Mouse (Mus musculus): ENCODE results near the gene 4930402H24Rik. TPM values are rescaled to one million over a fixed set of nuclear protein-coding genes. Genes with fewer than 3 reads are reported as not detected.

4930402H24Rik gene
- 1 to 10 TPM; 2.2 to 5.1 TPM for total RNA-seq (2021)
- long read RNA-seq, experiment 1, partial matches to known transcripts = 0 of 4 reads
- long read RNA-seq, experiment 1, other reads (novel, unspliced or antisense) = 4 of 4 reads
- long read RNA-seq, experiment 2, full-length matches to known transcripts = 1 of 3 reads
- long read RNA-seq, experiment 2, partial matches to known transcripts = 0 of 3 reads
- long read RNA-seq, experiment 2, other reads (novel, unspliced or antisense) = 2 of 3 reads

GRCm38 (mm10) chr2:130905751-130906583 is at the start of gene 4930402H24Rik, which contains the start of gene Atrn:
Gene 4930402H24Rik, minus strand, starts transcription at chr2:130906406.
Gene Atrn, plus strand, starts transcription at chr2:130906495.
- DNase-seq (ENCODE audit: low spot score) = peak; percentile 86

- peak; percentile 86 for DNase-seq (ENCODE audit: low spot score)
Measured at GRCm38 (mm10) chr2:130950548-130950947, 44.3 kb upstream of the 4930402H24Rik start.

- no peak for DNase-seq (ENCODE audit: low spot score)
Measured at GRCm38 (mm10) chr2:130949781-130950180, 43.6 kb upstream of the 4930402H24Rik start.

- DNase-seq (ENCODE audit: low spot score) = peak; percentile 7
Measured at GRCm38 (mm10) chr2:130932865-130933264, 26.7 kb upstream of the 4930402H24Rik start.

DNA sequence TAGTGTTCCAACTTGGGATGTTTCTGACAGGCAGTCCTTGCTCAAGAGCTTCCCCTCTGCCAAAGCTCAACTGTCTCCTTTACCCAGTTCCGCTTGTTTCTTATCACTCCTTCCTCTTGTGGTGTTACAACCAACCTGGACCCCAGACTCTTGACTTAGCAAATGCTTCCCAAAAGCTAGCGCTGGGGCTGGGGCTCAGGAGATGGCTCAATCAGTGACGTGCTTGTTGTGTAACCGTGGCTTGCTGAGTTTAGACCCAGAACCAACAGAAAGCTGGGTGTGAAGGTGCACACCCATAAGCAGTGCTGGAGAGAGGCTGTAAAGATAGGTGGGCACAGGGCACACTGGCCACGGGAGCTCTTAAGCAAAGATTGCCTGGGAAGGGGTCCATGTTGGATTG is 23.8 kb upstream of the 4930402H24Rik start:
- no peak for DNase-seq (ENCODE audit: low spot score)

DNA sequence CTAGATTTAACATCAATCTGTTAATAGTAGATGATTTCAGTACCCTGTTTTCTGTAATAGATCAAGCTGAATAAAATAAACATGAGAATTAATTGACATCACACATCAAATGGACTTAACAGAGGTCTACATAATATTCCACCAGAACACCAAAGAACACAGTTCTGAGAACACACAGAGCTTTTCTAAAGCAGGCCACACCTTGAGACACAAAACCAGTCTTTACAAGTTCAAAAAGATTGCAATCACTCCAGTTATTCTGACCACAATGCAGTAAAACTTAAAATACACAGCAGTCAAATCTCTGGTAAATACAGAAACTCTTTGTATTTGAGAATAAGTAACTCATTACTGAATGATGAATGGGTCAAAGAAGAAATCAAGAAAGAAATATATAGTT is 22.3 kb upstream of the 4930402H24Rik start:
- no peak for DNase-seq (ENCODE audit: low spot score)

DNA sequence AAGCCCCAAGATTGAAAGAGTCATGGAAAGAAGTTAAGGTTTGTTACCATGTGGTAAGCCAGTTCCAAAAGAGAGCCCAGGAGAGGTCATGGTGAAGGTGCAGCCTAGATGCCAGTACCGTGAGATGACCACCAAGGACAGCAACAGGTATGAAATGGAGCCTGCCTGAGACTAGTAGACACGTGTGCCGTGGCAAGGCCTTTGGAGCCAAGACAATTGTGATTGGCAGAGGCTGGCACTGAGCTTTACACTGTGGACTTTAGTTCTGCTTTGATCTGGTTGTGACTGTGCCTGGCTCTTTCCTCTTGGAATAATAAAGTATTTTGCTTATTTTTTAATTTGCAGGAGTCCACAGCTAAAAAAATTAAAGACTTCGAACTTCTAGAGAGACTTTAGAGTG is 21.8 kb upstream of the 4930402H24Rik start:
- DNase-seq (ENCODE audit: low spot score) = no peak

DNA sequence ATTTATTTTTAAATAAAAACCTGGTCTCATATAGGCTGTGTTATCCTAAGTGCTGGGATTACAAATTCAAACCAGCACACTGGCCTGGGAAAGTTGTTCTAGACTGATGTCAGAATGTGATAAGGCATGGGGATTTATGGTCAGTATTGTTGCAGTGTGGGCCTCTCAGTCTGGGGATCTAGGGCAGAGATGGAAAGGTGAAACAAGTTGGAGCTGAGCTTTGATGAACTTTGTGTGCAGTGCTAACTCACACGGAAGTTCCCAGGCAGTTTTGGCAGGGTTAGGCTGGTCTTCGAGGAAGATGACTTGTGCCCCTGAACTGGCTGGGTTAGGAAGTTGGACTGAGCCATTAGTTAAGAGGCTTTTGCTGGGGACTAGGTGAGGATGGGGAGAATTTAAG is 18.7 kb upstream of the 4930402H24Rik start:
- no peak for DNase-seq (ENCODE audit: low spot score)

GRCm38 (mm10) chr2:130919062-130919593 is 12.9 kb upstream of the 4930402H24Rik start:
- no peak for DNase-seq (ENCODE audit: low spot score)

- no peak for DNase-seq (ENCODE audit: low spot score)
Measured at GRCm38 (mm10) chr2:130917686-130918085, 11.5 kb upstream of the 4930402H24Rik start.

- no peak for DNase-seq (ENCODE audit: low spot score)
Measured at GRCm38 (mm10) chr2:130916521-130917147, 10.4 kb upstream of the 4930402H24Rik start.

- no peak for DNase-seq (ENCODE audit: low spot score)
Measured at GRCm38 (mm10) chr2:130914873-130915272, 8.7 kb upstream of the 4930402H24Rik start.

DNA sequence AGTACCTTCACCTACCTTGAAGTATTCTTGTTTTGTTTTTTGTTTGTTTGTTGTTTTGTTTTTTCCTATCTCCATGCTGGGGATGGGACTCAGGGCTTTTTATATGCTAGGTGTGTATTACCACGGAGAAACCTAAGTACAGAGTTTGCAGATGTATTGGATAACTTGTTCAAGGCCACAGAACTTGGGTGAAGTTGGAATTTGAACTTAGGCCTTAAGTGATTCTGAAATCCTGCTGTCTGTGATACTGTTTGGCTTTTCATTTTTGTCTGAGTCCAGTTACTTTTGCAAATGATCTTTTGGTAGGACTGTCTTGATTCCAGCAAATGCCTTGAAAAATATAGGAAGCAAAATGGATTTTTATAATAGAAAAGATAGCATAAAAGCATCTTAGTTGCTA is 5.5 kb upstream of the 4930402H24Rik start:
- no peak for DNase-seq (ENCODE audit: low spot score)

GRCm38 (mm10) chr2:130906584-130907315 is 544 bp upstream of the 4930402H24Rik start:
- peak; percentile 13 for DNase-seq (ENCODE audit: low spot score)

- no peak for DNase-seq (ENCODE audit: low spot score)
Measured at GRCm38 (mm10) chr2:130898783-130899182, 7.4 kb downstream of the 4930402H24Rik start.

DNA sequence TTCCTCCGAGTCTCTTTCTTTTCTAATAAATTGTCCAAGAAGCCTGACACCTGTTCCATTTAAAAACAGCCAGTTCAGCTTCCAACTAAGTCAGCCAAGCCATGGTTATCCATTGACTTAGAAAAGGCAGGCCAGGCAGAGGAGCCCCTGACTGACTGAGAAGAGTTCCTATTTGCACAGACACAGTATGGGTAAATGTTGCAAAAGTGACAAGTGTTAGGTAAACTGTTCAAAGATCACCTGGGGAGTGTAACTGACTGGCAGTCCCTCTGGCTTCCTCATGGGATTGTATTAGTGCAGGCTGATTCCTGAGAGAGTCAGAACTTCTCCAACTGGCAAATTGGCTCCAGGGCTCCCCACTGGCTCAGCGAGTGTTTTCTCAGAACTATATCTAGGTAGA is 8.3 kb downstream of the 4930402H24Rik start:
- no peak for DNase-seq (ENCODE audit: low spot score)

DNA sequence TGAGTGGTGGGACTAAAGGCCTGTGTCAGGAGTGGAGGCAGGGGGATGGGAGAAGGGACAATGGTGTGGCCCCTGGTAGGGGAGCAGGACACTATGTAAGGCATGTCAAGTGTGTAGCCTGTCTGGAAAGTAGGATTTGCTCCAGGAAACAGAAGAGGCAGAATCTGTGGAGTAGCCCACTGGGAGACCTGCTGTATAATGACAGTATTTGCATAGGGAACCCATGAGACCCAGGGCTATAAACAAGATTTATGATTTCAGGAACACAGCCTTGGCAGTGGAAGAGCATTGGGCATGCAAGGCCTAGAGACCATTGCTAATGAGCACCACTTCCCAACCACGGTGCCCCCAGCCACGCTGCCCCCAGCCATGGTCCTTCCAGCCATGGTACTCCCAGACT is 9.3 kb downstream of the 4930402H24Rik start:
- no peak for DNase-seq (ENCODE audit: low spot score)

GRCm38 (mm10) chr2:130887456-130887855 is 18.8 kb downstream of the 4930402H24Rik start:
- no peak for DNase-seq (ENCODE audit: low spot score)

DNA sequence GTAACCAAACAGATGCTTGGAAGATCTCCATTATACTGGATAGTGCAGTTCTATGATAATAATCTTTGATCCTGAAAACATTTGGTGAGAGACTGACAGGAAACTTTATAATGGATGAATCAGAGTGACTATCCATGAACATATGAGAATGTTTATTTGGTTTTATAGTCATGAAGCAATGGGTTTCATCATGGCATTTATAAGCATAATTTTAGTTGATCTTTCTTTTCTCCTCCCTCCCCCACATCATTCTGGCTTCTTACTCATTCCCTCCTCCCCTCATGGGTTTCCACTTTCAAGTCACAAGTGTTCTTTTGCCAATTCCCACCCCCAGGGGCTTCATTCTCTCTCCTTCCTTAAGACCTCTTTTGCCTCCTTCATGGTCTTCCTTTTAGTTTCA is 19.2 kb downstream of the 4930402H24Rik start:
- no peak for DNase-seq (ENCODE audit: low spot score)

DNA sequence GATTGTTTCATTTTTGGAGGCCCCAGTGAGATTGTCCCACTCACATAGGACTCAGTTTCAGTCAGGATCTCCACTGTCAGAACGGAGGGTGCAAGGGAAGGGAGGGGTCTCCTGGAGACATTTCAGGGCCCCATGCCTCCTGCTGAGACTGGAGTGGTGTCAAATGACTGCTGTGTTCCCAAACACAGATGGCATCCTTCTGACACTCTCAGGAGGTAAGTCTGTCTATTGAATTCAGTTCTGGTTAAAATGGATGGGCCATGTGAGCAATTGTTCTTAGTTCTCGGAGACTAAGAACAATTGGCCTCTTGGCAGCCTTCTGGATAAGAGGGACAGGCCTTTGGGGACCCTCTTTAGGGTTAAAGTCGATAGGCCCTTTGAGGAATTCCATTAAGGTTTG is 28.8 kb downstream of the 4930402H24Rik start:
- DNase-seq (ENCODE audit: low spot score) = no peak

GRCm38 (mm10) chr2:130870916-130871315 is 35.3 kb downstream of the 4930402H24Rik start:
- no peak for DNase-seq (ENCODE audit: low spot score)
